Mouse (Mus musculus) hindbrain, embryonic 11.5 days (tissue): ENCODE data around the gene Sri. TPM values are rescaled to one million over a fixed set of nuclear protein-coding genes. Genes with fewer than 3 reads are reported as not detected.

Experiments
- ATAC-seq: fragments of 200-750 bp; cut with Nextera tagmentation; 2 replicates; pipeline ENCODE4 v1.8.0; 2017; ENCODE audit warnings: mild to moderate bottlenecking, moderate TSS enrichment, moderate library complexity; ENCODE audit not compliant: low FRiP score
- DNase-seq: peaks from one replicate; pipeline ENCODE4 v3.0.0-alpha.2; 2015; ENCODE audit warnings: low spot score
- H3K27ac ChIP-seq: fragments of 300-500 bp; sonication (generic); 2 replicates; pipeline ENCODE4 v1.5.1; 2014; ENCODE audit warnings: mild to moderate bottlenecking, low read depth, low read length
- H3K27me3 ChIP-seq: fragments of 300-500 bp; sonication (generic); 2 replicates; pipeline ENCODE4 v1.6.1; 2014; ENCODE audit warnings: mild to moderate bottlenecking, low read length, moderate library complexity, mixed read lengths; ENCODE audit not compliant: control insufficient read depth, insufficient read depth
- H3K36me3 ChIP-seq: fragments of 300-500 bp; sonication (generic); 2 replicates; pipeline ENCODE4 v1.6.1; 2014; ENCODE audit warnings: mild to moderate bottlenecking, low read length, moderate library complexity, mixed read lengths; ENCODE audit not compliant: control insufficient read depth, insufficient read depth
- H3K4me1 ChIP-seq: fragments of 300-500 bp; sonication (generic); replicated peaks from 2 replicates; pipeline ENCODE4 v1.6.1; 2014; ENCODE audit warnings: low read length, mixed read lengths; ENCODE audit not compliant: control insufficient read depth, insufficient read depth
- H3K4me2 ChIP-seq: fragments of 300-500 bp; sonication (generic); replicated peaks from 2 replicates; pipeline ENCODE4 v1.6.1; 2014; ENCODE audit warnings: mild to moderate bottlenecking, low read depth, low read length
- H3K4me3 ChIP-seq: fragments of 300-500 bp; sonication (generic); 2 replicates; pipeline ENCODE4 v1.5.1; 2014; ENCODE audit warnings: low read depth, low read length
- H3K9ac ChIP-seq: fragments of 300-500 bp; sonication (generic); 2 replicates; pipeline ENCODE4 v1.6.1; 2014; ENCODE audit warnings: low read depth, low read length
- H3K9me3 ChIP-seq: fragments of 300-500 bp; sonication (generic); 2 replicates; pipeline ENCODE4 v1.6.1; 2016; ENCODE audit warnings: low read length; ENCODE audit not compliant: control insufficient read depth
- WGBS: fragments of 180-500 bp; shearing (Covaris S2); extraction: QIAGEN DNeasy Blood & Tissue Kit; methylation state at CpG from one replicate; pipeline ENCODE4 v1.1.7; 2014; 5-methylcytosine and 5-hydroxymethylcytosine counted together
- polyA plus RNA-seq: library from polyadenylated mRNA; unstranded; fragments of >200 nt; fragmentation: Nextera tagmentation; extraction: Ambion mirVana; gene quantifications from 2 replicates; pipeline ENCODE4 v1.2.1, GENCODE M21; 2014

Gene Sri
- polyA plus RNA-seq, 1 experiment from 2014 or later: 187 TPM

DNA sequence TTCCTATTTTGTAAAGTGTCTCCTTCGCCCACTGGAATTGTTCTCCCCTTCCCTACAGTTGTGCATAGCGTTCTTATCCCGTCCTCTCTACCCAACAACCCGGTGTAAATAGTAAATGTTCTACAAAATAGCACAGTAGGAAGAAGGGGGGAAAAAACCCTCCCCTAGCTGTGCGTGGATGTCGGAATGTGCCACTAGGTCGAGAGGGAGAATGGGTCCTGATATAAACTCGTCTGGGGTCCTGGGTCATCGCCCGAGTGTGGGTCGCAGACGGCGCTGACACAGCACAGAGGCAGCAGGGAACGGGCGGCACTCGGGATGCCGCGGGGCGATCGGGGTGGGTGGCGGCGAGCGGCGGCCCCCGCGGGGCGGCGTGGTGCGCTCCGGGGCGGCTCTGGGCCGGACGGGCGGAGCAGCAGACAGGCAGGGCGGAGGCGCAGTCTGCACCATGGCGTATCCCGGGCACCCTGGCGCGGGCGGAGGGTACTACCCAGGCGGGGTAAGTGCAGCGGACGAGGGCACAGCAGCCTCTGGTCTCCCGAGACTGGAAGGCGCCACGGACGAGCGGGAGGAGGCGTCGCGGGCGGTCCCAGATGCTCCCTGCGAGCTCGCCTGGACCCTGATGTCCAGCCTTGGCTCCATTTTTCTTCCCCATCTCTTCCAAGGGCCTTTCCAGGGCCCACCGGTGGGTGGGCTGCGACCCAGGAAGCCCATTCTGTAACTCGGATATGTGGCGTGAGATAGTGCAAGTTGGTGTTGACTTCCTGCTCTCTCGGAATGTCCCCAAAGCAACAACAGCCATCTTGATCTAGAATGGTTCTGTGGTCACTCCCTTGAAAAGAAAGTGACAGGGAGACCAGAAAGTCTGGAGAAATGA lies 10.5 kb downstream of the Sri start:
- Histone ChIP-seq H3K27me3 (no peaks in the 10 kb centered on the region), H3K9ac (peak overlapping the region; percentile 85), H3K4me3 (peak overlapping the region; percentile 74), H3K4me2 (peak overlapping the region; percentile 67), H3K9me3 (no peaks in the 10 kb centered on the region), H3K4me1 (no peaks in the 10 kb centered on the region), H3K27ac (peak overlapping the region; percentile 36; the same call in 1 of the 2 replicates), H3K36me3 (no peaks in the 10 kb centered on the region)
- DNase-seq: peak; percentile 76
- ATAC-seq: peak; percentile 97
- 1% methylated on average over 59 of the region's 60 CpGs for WGBS

DNA sequence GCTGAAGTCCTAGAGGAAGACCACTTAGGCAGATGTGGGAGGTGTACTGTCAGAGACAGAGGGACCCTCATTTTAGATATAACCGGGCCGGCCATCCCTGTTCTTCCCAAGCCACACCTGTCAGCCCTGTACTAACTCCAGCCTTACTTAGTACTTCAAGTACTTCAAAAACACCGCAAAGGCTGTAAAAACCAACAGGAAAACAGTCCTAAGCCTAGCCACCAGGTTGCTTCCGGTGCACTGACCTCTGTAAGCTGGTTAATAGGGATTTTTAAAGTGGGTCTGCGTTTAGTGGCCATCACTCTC lies 11.1 kb downstream of the Sri start:
- Histone ChIP-seq H3K27me3 (no peaks in the 10 kb centered on the region), H3K4me3 (peak overlapping the region; percentile 74), H3K4me1 (no peaks in the 10 kb centered on the region), H3K36me3 (no peaks in the 10 kb centered on the region), H3K4me2 (peak overlapping the region; percentile 67), H3K9me3 (no peaks in the 10 kb centered on the region), H3K27ac (no peak overlapping the region), H3K9ac (peak overlapping the region; percentile 85)
- 72% methylated on average over 5 of the region's 5 CpGs for WGBS
- no peak for DNase-seq
- ATAC-seq: peak; percentile 46; the same call in 1 of the 2 replicates

DNA sequence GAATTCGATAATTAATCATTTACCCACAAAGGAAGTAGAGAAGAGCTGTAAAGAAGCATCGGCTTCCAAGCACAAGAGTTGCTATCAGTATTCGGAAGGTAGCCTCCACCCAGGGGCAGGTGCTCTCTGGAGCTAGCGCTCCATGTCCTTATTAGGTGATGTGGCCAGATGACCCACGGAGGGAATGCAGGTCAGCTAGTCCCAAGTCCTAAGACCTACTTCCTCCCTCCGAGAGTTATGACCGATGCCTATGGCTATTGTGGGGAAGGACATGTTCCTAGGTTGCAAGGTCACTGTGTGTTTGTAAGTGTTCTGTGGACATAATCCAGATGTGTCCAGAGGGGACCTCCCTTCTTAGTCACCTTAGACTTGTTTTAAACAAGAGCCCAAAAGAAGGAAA lies 12.2 kb downstream of the Sri start:
- Histone ChIP-seq H3K27ac (no peak overlapping the region), H3K4me3 (no peak overlapping the region), H3K4me1 (no peaks in the 10 kb centered on the region), H3K9me3 (no peaks in the 10 kb centered on the region), H3K4me2 (no peak overlapping the region), H3K36me3 (no peaks in the 10 kb centered on the region), H3K27me3 (no peaks in the 10 kb centered on the region), H3K9ac (no peak overlapping the region)
- ATAC-seq: no peak
- DNase-seq: no peak
- WGBS: 93% methylated on average over 7 of the region's 7 CpGs

DNA sequence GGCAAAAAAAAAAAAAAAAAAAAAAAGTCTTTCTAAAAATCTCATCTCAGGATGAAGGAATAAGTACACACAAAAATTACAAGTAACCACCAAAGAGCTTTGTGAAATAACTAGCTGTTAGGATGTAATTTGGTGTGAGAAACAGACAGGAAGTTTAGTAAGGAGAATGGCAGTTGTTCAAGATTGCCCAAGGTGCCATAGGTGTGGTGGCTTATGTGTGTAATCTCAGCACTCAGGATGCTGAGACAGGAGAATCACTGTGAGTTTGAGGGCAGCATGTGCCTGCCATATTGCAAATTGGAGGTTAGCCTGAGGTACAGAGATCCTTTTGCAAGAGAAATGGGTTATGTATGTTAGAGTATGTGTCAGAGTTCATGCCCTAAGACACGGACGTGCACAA lies 16.6 kb downstream of the Sri start:
- Histone ChIP-seq H3K9me3 (no peaks in the 10 kb centered on the region), H3K4me3 (no peak overlapping the region), H3K4me1 (no peaks in the 10 kb centered on the region), H3K27ac (no peak overlapping the region), H3K4me2 (no peak overlapping the region), H3K9ac (no peak overlapping the region), H3K27me3 (no peaks in the 10 kb centered on the region), H3K36me3 (peaks cover 8% of the 10 kb centered on the region; the same call in 1 of the 2 replicates)
- WGBS: 89% methylated on average over 2 of the region's 2 CpGs
- no peak for DNase-seq
- no peak for ATAC-seq

DNA sequence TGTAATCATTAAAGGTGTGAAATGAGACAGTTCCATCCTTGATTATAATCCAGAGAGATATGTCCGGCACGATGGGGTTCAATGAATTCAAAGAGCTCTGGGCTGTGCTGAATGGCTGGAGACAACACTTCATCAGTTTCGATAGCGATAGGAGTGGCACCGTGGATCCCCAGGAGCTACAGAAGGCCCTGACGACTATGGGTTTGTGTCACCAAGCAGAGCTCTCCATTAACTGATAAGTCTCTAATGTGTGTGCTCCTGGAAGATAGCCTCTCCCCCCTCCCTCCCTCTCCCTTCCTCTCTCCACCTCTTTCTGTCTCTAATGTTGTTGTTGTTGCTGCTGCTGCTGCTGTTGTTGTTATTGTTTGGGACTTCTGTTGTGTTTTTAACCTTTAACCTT lies 17.3 kb downstream of the Sri start:
- DNase-seq: no peak
- WGBS: 70% methylated on average over 6 of the region's 6 CpGs
- Histone ChIP-seq H3K36me3 (peaks cover 8% of the 10 kb centered on the region; the same call in 1 of the 2 replicates), H3K9me3 (no peaks in the 10 kb centered on the region), H3K4me3 (no peak overlapping the region), H3K9ac (no peak overlapping the region), H3K4me2 (no peak overlapping the region), H3K27me3 (no peaks in the 10 kb centered on the region), H3K4me1 (no peaks in the 10 kb centered on the region), H3K27ac (no peak overlapping the region)
- ATAC-seq: no peak

DNA sequence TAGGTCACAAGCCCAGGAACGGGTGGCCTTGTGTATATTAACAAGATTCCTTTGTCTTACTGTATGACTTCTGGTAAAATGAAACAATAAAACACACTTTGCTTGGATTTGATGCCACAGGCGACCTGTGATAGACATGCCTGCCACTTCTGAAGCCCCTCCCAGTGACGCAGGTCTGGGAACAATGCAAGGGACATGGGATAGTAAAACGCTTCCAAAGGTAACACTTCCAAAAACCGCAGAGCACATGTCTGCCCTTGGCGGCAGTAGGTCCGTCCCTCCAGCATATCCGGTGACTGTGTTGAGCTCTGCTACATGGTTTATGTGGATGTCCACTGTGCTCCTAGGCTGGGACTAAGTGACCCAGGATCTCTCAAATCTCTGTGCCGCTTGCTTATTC lies 27.5 kb downstream of the Sri start:
- 92% methylated on average over 9 of the region's 9 CpGs for WGBS
- Histone ChIP-seq H3K27me3 (no peaks in the 10 kb centered on the region), H3K9ac (no peak overlapping the region), H3K36me3 (no peaks in the 10 kb centered on the region), H3K27ac (no peak overlapping the region), H3K4me2 (no peak overlapping the region), H3K4me3 (no peak overlapping the region), H3K4me1 (no peaks in the 10 kb centered on the region), H3K9me3 (no peaks in the 10 kb centered on the region)
- ATAC-seq: no peak
- DNase-seq: no peak

DNA sequence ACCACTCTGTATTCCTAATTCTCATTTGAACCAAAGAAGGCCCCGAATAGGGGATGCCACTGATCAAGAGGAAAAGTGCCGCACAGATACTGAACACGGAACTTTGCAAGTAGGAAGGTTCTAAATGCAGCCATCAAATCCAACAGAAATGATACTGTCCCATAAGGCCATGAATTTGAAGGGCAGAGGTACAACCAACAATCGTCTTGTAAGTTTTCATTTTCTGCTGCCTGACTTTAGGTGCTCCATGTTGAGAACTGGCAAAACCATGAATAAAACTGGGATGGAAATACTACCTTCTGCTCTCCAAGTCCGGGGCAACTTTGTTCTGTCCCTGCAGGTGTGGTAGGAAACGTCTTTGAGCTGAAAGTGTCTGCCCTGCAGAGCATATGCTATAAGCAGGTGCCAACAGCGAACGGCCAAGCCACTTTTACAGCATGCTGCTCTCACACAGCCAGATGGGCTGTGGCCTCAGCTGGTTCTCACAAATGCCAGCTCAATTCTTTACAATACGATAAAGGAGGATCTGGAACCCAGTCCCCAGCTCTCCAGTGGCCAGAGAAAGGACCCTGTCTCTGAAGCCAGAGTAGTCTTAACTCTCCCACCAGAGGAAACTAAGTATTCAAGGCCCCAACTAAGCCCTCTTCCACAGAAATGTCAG lies 28.2 kb downstream of the Sri start:
- no peak overlapping the region for H3K27ac ChIP-seq
- DNase-seq (no peak), ATAC-seq (no peak)
- 94% methylated on average over 9 of the region's 9 CpGs for WGBS
- H3K4me2 ChIP-seq: no peak overlapping the region
- H3K27me3 ChIP-seq: no peaks in the 10 kb centered on the region
- no peak overlapping the region for H3K4me3 ChIP-seq
- H3K36me3 ChIP-seq: no peaks in the 10 kb centered on the region
- H3K9ac ChIP-seq: no peak overlapping the region
- H3K4me1 ChIP-seq: no peaks in the 10 kb centered on the region
- H3K9me3 ChIP-seq: no peaks in the 10 kb centered on the region

DNA sequence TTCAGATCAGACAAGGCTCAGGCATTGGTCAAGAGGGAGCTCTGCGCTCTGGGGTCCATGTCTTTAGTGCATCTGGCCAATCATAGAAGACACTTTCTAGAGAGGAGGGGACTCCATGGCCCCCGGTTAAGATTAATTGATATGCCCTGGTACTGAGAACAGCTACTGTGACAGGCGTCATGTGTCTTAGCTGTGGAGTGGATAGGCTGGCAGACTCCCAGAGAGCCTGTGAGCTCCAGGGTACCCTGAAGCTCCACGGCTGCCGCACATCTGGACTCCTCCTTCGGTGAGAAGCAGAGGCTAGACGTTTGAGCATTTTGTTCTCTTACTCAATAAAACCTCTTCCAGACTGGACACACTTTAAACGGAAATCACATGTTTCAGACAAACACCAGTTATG lies 31.6 kb downstream of the Sri start:
- Histone ChIP-seq H3K4me3 (no peak overlapping the region), H3K9me3 (no peaks in the 10 kb centered on the region), H3K4me1 (no peaks in the 10 kb centered on the region), H3K36me3 (no peaks in the 10 kb centered on the region), H3K4me2 (no peak overlapping the region), H3K27me3 (no peaks in the 10 kb centered on the region), H3K27ac (no peak overlapping the region), H3K9ac (no peak overlapping the region)
- WGBS: 84% methylated on average over 8 of the region's 8 CpGs
- no peak for DNase-seq
- no peak for ATAC-seq
